Comparison of ENCODE assay signal across 29 mouse cellular contexts in the genomic region with DNA sequence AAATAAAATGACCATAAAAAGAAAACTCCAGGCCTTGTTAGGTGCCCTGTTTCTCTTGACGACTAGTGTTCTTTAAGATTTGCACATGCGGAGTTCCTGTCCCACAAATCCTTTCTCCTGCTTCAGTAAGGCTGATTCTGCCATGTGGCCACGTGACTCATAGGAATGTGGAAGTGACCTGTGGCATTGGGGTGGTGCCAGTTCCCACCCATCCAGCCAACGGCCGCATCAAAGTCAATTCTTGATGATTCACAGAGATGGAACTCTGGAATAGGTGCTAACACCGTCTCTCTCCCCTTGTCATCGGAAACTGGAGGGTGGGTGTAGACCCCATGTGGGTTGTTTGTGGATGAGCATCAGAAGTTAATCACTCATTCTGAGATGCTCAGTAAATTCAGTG. TPM values are rescaled to one million over a fixed set of nuclear protein-coding genes. Genes with fewer than 3 reads are reported as not detected.
"Had no signal": no experiment of that assay in that cellular context is flagged by ENCODE, and none has a peak within 500 bp of the region (broad histone marks: within the 10 kb centered on the region; RNA-seq: fewer than 3 reads in every experiment).

No protein-coding gene starts in this region.

- H3K9ac ChIP-seq: liver, embryonic 13.5 days; midbrain, embryonic 12.5 days had no signal

- DNase-seq: kidney, postnatal 25 days; layer of hippocampus, adult 9-11 months; liver, embryonic 13.5 days; lung, adult 2 months; lung, postnatal 14 days; lung, postnatal 4 days; thymus, postnatal 25 days had no signal

- H3K9me3 ChIP-seq: liver, embryonic 13.5 days; midbrain, embryonic 12.5 days had no signal

- H3K36me3 ChIP-seq: liver, embryonic 13.5 days; midbrain, embryonic 12.5 days had no signal

- H3K4me1 ChIP-seq: liver, embryonic 13.5 days; midbrain, embryonic 12.5 days had no signal

- H3K27ac ChIP-seq: kidney, postnatal 0 days; layer of hippocampus, adult 2 months; left cerebral cortex, adult 2 months; liver, embryonic 13.5 days; midbrain, embryonic 12.5 days; stomach, postnatal 0 days had no signal

- H3K4me3 ChIP-seq: layer of hippocampus, adult 2 months; left cerebral cortex, adult 2 months; liver, embryonic 13.5 days; midbrain, embryonic 12.5 days had no signal

- ATAC-seq: midbrain, embryonic 16.5 days had no signal

- H3K4me2 ChIP-seq: liver, embryonic 13.5 days; midbrain, embryonic 12.5 days had no signal

- H3K27me3 ChIP-seq: liver, embryonic 13.5 days; midbrain, embryonic 12.5 days had no signal

RNA-seq across cellular contexts. Expression of gene Gm5426, which starts 39.7 kb away (rescaled TPM):
- total RNA-seq: layer of hippocampus, adult 2 months; layer of hippocampus, postnatal 25 days; left cerebral cortex, adult 2 months; left cerebral cortex, postnatal 10 days; left cerebral cortex, postnatal 36 days; liver, adult 2 months; megakaryocyte progenitor cell, adult 5-6 weeks; monocyte, adult 5-6 weeks had no signal
- polyA plus RNA-seq: kidney, embryonic 14.5 days; kidney, postnatal 0 days; large intestine, adult 2 months; limb, embryonic 11.5 days; limb, embryonic 14.5 days; liver, adult 2 months; liver, embryonic 13.5 days; liver, embryonic 16.5 days; lung, adult 2 months; lung, embryonic 16.5 days; midbrain, embryonic 12.5 days; midbrain, embryonic 16.5 days; neural tube, embryonic 11.5 days; neural tube, embryonic 14.5 days; stomach, embryonic 14.5 days; stomach, postnatal 0 days; thymus, postnatal 0 days had no signal
